Mouse (Mus musculus) mouse trophoblast stem cell (cell line): Measurements from ENCODE around the gene Gh.

Source experiments
- in situ Hi-C, 2 experiments: fragments of 300-500 bp; cut with MseI, MboI; formaldehyde crosslinking; loops; 2 replicates in 1 of 2; 3 replicates in 1 of 2; pipeline ENCODE4 v1.15.1; 2025

The Gh gene

GRCm38 (mm10) chr11:106308162-106308561 lies 6.5 kb upstream of the Gh start:
- in situ Hi-C loops, result no loop called here

GRCm38 (mm10) chr11:106307432-106307831 lies 5.8 kb upstream of the Gh start:
- in situ Hi-C loops, result no loop called here

GRCm38 (mm10) chr11:106306758-106307157 lies 5.1 kb upstream of the Gh start:
- in situ Hi-C loops, result no loop called here

GRCm38 (mm10) chr11:106306065-106306385 lies 4.4 kb upstream of the Gh start:
- in situ Hi-C loops, result no loop called here

- in situ Hi-C loops, result no loop called here
Observed at GRCm38 (mm10) chr11:106305348-106306064, 3.8 kb upstream of the Gh start.

- in situ Hi-C loops, result no loop called here
Observed at GRCm38 (mm10) chr11:106302634-106303033, 969 bp upstream of the Gh start.

- in situ Hi-C loops, result no loop called here
Observed at GRCm38 (mm10) chr11:106291861-106292260, 9.8 kb downstream of the Gh start.

GRCm38 (mm10) chr11:106290376-106290775 lies 11.3 kb downstream of the Gh start:
- in situ Hi-C loops, result no loop called here

- in situ Hi-C loops, result no loop called here
Observed at GRCm38 (mm10) chr11:106289369-106289768, 12.3 kb downstream of the Gh start.

- in situ Hi-C loops, result no loop called here
Observed at GRCm38 (mm10) chr11:106286987-106287386, 14.7 kb downstream of the Gh start.

- in situ Hi-C loops, result no loop called here
Observed at GRCm38 (mm10) chr11:106286206-106286605, 15.5 kb downstream of the Gh start.

GRCm38 (mm10) chr11:106284126-106284525 lies 17.5 kb downstream of the Gh start:
- in situ Hi-C loops, result no loop called here

- in situ Hi-C loops, result no loop called here
Observed at GRCm38 (mm10) chr11:106283371-106283770, 18.3 kb downstream of the Gh start.

GRCm38 (mm10) chr11:106282452-106282851 lies 19.2 kb downstream of the Gh start:
- in situ Hi-C loops, result no loop called here

- in situ Hi-C loops, result no loop called here
Observed at GRCm38 (mm10) chr11:106276454-106276853, 25.2 kb downstream of the Gh start, which contains the start of gene Tcam1. Gene Tcam1 (plus strand): TSS chr11:106276672.

- in situ Hi-C loops, result no loop called here
Observed at GRCm38 (mm10) chr11:106274971-106275411, 26.7 kb downstream of the Gh start.

- in situ Hi-C loops, result no loop called here
Observed at GRCm38 (mm10) chr11:106274374-106274773, 27.3 kb downstream of the Gh start.

- in situ Hi-C loops, result no loop called here
Observed at GRCm38 (mm10) chr11:106273811-106274210, 27.9 kb downstream of the Gh start.

- in situ Hi-C loops, result no loop called here
Observed at GRCm38 (mm10) chr11:106273311-106273684, 28.4 kb downstream of the Gh start.

- in situ Hi-C loops, result no loop called here
Observed at GRCm38 (mm10) chr11:106272644-106273310, 28.9 kb downstream of the Gh start, which contains the start of gene Smarcd2. Gene Smarcd2 (minus strand): TSS chr11:106272972.

- in situ Hi-C loops, result no loop called here
Observed at GRCm38 (mm10) chr11:106271794-106272643, 29.6 kb downstream of the Gh start.

GRCm38 (mm10) chr11:106271131-106271793 lies 30.4 kb downstream of the Gh start:
- in situ Hi-C loops, result no loop called here
